Mouse (Mus musculus) kidney, postnatal 25 days (tissue): ENCODE measurements around the gene Ropn1.
"Not testable (repeated sequence)": the region's sequence is repeated elsewhere in the genome, so short reads cannot be mapped to it uniquely, and the experiment has no call there.

Source experiments
- DNase-seq, 2 experiments: peaks; one replicate each; pipeline ENCODE4 v3.0.0; 2021; ENCODE audit warnings: mixed read lengths in 2 of 2

Gene Ropn1

DNA sequence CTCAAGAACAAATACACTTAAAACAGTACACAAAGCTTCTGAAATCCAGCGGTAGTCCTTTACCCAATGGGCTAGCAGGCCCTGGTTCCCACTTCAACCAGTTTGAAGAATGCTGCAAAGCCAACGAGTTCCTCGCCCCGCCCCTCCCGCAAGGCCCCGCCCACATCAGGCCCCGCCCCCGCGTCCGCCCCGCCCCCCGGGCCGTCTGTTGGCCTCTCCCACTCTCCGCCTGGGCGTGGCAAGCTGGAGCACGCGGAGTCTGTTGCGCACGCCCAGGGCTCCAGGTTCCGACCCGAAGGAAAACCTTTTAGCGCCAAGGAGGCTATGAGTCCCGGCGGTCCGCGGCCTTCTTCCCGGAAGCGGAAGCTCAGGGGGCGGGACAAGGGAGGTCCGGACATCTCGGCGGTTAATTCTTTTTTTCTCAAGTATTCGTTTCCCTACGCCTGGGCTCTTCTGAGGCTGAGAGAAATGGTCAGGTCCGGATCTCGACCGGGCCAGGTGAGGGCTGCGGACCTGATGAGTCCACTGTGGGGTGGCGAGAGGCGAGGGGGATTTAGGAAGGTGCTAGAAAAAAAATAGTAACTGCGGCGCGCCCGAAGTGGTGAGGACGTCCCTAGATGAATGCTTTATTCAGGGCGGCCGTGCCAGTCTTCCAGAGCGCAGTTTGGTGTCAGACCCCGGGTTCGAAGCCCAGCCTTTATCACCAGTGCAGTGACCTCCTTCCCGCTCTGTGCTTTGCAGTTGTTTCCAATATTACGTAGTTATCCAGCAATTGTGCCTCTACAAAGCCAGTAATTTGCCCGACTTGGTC, 40.8 kb downstream of the Ropn1 start, which contains the start of gene Ccdc14:
Gene Ccdc14, plus strand, starts transcription at position 283 of the 811 bp plus-strand sequence.
- DNase-seq: peak; percentile 91 to 96

DNA sequence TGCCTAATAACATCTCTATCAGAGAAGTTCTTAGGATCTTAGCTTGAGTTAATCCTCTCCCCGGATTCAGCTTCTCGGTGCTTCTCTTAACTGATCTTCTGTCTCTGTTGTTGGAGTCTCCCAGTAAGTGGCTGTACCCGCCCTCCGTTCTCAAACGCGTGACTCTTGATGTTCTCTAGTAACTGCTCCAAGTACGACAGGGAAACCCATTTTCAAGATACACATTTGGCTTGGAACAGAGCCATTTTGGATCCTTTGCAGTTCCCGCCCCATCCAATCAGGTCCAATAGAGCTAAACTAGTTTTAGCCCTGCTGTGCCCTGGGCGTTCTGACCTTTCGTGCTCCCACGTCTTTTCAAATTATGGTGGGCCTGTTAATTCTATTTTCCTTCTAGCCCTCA, 41.4 kb downstream of the Ropn1 start:
- DNase-seq: no peak

DNA sequence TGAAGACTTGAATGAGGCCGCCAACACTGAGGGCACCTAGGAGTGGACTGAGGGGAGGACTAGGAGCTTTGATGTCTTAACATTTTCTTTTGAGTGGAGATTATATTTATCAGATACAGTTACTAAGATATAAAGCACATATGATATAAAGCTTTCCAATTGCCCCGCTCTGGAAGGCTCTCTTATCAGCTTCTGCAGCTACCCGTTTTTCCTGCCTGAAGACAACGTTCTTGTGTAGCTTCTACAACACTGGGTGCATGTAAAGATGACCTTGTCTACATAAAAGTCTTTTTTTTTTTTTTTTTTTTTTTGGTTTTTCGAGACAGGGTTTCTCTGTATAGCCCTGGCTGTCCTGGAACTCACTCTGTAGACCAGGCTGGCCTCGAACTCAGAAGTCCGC, 44.8 kb downstream of the Ropn1 start:
- DNase-seq: no peak

DNA sequence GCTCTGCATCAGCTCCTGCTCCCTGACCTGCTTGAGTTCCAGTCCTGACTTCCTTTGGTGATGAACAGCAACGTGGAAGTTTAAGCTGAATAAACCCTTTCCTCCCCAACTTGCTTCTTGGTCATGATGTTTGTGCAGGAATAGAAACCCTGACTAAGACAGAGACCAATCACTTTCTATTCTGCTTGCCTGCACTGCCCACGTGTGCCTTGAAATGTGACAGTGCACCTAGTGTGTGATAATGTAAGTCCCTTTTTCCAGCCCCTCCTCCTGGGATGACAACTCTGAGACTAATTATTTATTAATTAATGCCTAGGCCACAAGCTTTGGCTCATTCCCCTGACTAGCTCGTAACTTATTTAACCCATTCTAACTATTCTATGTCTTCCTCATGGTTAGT, 49.0 kb downstream of the Ropn1 start:
- not testable (repeated sequence) for DNase-seq

DNA sequence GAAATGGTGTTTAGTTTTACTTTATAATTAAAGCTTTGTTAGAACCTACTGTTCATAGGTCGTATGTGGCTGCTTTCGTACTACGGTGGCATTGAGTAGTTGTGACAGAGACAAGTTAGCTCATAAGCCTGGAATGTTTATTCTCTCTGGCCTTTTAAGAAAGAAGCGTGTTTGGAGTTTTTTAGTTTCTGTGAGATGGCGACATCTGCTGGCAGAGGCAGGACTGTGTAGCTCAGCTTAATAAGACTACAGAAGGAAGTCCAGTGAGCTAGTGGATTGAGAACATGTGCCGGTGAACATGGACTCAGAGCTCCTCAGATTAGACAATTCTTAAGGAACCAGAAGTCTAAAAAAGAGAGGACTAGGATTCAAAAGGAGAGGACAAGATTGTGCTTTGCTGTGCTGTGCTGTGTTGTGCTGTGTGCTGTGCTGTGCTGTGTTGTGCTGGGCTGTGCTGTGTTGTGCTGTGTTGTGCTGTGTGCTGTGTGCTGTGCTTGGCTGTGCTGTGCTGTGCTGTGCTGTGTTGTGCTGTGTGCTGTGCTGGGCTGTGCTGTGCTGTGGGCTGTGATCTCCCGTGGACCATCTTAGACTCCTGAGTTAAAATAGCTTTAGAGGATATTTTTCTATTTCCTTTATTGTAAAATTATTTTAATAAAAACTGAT, 50.6 kb downstream of the Ropn1 start:
- DNase-seq: peak; percentile 69 to 82

DNA sequence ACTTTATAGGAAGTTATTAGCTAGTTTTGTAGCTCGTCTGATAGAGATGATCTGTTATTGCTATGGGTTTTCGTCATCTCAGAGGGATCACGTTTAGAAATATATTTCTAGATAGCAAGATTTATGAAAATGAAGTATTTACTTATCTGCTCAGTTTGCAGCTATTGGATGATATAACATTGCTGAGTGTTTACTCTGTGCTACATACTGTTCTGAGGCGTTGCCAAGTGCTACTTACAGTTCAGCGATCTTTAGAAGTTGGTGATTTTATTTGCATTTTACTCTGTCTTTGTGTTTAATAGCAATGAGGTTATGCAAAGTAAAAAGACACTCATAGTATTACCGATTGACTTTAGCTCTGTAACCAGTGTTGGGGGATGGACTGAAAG, 51.1 kb downstream of the Ropn1 start:
- DNase-seq: no peak

DNA sequence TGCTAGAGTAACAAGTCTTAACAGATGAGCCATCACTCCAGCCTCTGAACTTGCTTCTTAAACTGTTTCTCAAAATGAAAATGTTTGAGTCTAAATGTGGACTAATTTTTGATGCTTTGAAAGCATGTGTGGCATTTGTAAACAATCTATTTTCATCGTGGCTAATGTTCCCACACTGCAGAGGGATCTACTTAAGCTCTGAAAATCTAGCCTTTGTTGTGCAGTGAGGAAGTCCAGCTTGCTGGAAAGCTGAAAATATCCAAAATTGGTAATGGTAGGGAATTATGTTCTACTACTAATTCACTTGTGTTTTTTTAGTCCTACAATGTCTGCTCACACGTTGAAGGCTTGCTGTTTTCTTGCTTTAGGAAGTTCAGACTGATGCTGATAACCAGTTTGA, 56.3 kb downstream of the Ropn1 start:
- DNase-seq: no peak

DNA sequence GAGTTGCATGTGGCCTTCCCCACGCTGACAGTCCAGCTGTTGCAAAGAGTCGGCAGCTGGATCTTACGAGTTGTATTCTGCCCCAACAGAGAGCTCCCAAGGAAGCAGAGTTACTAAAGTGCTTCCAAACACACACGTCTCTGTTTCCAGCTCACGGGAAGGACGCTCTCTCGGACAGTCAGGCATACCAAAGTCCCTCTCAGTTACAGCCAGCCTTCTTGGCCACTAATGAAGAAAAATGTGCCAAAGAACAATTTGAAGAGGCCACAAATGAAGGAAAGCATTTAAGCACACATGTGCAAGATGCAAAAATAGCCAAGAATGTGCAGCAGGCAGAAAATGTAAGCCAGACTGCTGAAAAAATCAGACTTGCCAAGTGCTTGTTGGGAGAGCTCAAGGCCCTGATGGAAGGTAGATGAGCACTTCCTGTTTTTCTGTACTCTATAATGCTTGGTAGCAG, 56.8 kb downstream of the Ropn1 start:
- DNase-seq: no peak

DNA sequence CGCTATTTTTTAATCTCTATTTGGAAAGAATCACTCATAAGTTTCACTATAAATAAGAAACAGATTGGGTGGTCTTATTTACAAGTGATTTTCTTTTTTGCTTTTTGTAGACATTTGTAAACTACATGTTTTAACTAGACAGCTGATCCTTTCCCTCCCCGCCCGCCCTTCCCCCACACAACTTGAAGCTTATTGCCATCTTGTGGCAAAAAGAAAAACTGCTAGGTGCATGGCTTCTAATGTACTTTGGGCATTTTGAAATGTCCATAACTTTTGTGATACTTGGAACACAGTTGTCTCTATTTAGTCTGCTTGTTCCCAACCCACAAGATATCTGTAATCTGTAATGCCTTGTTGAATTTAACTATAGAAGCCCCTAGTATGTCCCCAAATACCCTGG, 61.8 kb downstream of the Ropn1 start:
- DNase-seq: no peak

DNA sequence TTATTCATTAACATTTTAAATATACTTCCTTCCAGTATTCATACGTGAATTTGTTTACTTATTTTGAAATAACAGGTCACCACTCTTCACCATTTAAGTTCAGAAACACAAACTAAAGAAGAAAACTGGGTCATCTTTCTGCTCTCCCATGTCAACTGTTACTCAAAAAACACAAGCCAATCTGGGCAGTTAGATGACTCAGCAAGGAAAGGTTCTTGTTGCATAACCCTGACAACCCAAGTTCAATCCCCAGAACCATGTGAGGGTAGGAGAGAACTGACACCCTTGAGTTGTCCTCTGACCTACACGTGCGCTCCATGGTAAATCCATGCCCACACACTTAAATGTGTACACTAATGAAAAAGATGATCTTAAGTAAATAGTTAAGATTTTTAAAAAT, 75.4 kb downstream of the Ropn1 start:
- no peak for DNase-seq
